Mouse (Mus musculus) hindbrain, embryonic 11.5 days (tissue): ENCODE data around the gene Ptprz1. TPM values are rescaled to one million over a fixed set of nuclear protein-coding genes. Genes with fewer than 3 reads are reported as not detected.
A peak's percentile ranks its signal among the peaks of the same experiment; 100 is the strongest.

Experiments used
- ATAC-seq: fragments of 200-750 bp; cut with Nextera tagmentation; 2 replicates; pipeline ENCODE4 v1.8.0; 2017; ENCODE audit warnings: mild to moderate bottlenecking, moderate TSS enrichment, moderate library complexity; ENCODE audit not compliant: low FRiP score
- DNase-seq: peaks from one replicate; pipeline ENCODE4 v3.0.0-alpha.2; 2015; ENCODE audit warnings: low spot score
- H3K27ac ChIP-seq: fragments of 300-500 bp; sonication (generic); 2 replicates; pipeline ENCODE4 v1.5.1; 2014; ENCODE audit warnings: mild to moderate bottlenecking, low read depth, low read length
- H3K27me3 ChIP-seq: fragments of 300-500 bp; sonication (generic); 2 replicates; pipeline ENCODE4 v1.6.1; 2014; ENCODE audit warnings: mild to moderate bottlenecking, low read length, moderate library complexity, mixed read lengths; ENCODE audit not compliant: control insufficient read depth, insufficient read depth
- H3K36me3 ChIP-seq: fragments of 300-500 bp; sonication (generic); 2 replicates; pipeline ENCODE4 v1.6.1; 2014; ENCODE audit warnings: mild to moderate bottlenecking, low read length, moderate library complexity, mixed read lengths; ENCODE audit not compliant: control insufficient read depth, insufficient read depth
- H3K4me1 ChIP-seq: fragments of 300-500 bp; sonication (generic); replicated peaks from 2 replicates; pipeline ENCODE4 v1.6.1; 2014; ENCODE audit warnings: low read length, mixed read lengths; ENCODE audit not compliant: control insufficient read depth, insufficient read depth
- H3K4me2 ChIP-seq: fragments of 300-500 bp; sonication (generic); replicated peaks from 2 replicates; pipeline ENCODE4 v1.6.1; 2014; ENCODE audit warnings: mild to moderate bottlenecking, low read depth, low read length
- H3K4me3 ChIP-seq: fragments of 300-500 bp; sonication (generic); 2 replicates; pipeline ENCODE4 v1.5.1; 2014; ENCODE audit warnings: low read depth, low read length
- H3K9ac ChIP-seq: fragments of 300-500 bp; sonication (generic); 2 replicates; pipeline ENCODE4 v1.6.1; 2014; ENCODE audit warnings: low read depth, low read length
- H3K9me3 ChIP-seq: fragments of 300-500 bp; sonication (generic); 2 replicates; pipeline ENCODE4 v1.6.1; 2016; ENCODE audit warnings: low read length; ENCODE audit not compliant: control insufficient read depth
- WGBS: fragments of 180-500 bp; shearing (Covaris S2); extraction: QIAGEN DNeasy Blood & Tissue Kit; methylation state at CpG from one replicate; pipeline ENCODE4 v1.1.7; 2014; 5-methylcytosine and 5-hydroxymethylcytosine counted together
- polyA plus RNA-seq: library from polyadenylated mRNA; unstranded; fragments of >200 nt; fragmentation: Nextera tagmentation; extraction: Ambion mirVana; gene quantifications from 2 replicates; pipeline ENCODE4 v1.2.1, GENCODE M21; 2014

Gene Ptprz1
- polyA plus RNA-seq: 25.1 and 27.3 TPM in 2 replicates

DNA sequence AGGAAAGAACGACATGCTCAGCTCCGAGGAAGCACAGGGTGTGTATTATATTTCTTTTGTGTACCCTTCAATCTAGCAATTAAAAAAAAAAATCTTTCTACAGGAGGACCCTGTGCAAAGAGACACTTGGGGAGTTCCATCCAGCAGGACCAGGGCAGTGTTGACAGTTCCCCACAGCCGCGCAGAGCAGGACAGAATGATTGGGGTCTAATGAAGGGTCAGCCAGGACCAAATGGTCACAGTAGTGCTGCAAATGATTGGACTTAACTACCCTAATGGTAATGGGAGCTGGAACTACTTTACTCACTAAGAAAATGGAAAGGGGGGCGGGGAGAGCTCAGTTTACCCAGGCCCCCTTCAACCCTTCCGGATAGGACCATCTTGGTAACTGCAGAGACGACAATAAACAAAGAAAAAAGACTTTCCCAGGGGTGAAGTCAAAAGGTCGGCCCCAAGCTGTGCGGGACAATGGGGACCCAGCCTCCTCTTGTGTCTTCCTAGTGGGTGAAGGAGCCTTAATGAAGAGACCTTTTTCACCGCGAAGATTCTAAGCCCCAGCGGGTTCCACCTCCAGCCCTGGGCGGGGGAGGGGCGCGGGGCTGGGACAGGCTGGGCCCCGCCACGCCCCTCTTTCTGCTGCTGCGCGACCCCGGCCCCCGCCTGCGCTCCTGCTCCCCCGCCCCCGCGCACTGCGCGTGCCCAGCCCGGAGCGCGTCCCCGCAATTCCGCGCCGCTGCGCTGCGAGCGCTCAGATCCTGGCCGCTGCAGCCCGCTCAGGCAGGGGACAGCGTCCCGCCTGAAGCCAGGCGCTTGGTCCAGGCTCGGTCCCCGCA, at the start of gene Ptprz1:
Gene Ptprz1, plus strand, starts transcription at position 722 of the 833 bp plus-strand sequence.
- H3K36me3 ChIP-seq: no peaks in the 10 kb centered on the region
- DNase-seq (peak; percentile 92), ATAC-seq (peak; percentile 95)
- H3K27ac ChIP-seq: no peak within 1 kb of the TSS
- H3K9me3 ChIP-seq: no peaks in the 10 kb centered on the region
- H3K27me3 ChIP-seq: no peaks in the 10 kb centered on the region
- H3K9ac ChIP-seq: peak within 1 kb of the TSS; percentile 66
- peak within 1 kb of the TSS; percentile 57 for H3K4me3 ChIP-seq
- 0% methylated on average over 28 of the region's 44 CpGs for WGBS
- no peaks in the 10 kb centered on the region for H3K4me1 ChIP-seq
- peak within 1 kb of the TSS; percentile 81 for H3K4me2 ChIP-seq

DNA sequence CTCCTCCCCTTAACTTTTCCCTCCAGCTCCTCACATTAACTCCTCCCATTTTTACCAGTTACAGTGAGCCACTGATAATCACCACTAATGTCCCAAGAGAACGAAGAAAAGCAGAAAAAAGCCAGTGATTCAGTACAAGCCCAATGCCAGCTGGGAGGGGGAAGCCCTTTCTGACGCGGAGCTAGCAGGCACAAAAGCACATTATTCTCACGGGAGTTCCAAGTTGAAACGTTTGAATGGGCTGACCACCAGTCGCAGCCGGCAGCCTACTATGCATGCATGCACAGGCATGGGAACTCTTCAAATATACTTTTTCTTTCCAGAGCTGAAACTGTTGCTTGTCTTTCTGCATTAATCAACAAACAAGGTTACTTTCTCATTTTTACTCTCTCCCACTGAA, 41.7 kb upstream of the Ptprz1 start:
- no peak overlapping the region for H3K4me2 ChIP-seq
- H3K27ac ChIP-seq: peak overlapping the region; percentile 54
- H3K27me3 ChIP-seq: no peaks in the 10 kb centered on the region
- no peaks in the 10 kb centered on the region for H3K36me3 ChIP-seq
- no peak overlapping the region for H3K9ac ChIP-seq
- ATAC-seq: peak; percentile 86
- WGBS: 18% methylated on average over 7 of the region's 7 CpGs
- no peaks in the 10 kb centered on the region for H3K9me3 ChIP-seq
- 0 out of 2 replicates have a peak, but pooled peaks cover 2% of the 10 kb centered on the region for H3K4me1 ChIP-seq
- no peak overlapping the region for H3K4me3 ChIP-seq
- DNase-seq: peak; percentile 65

DNA sequence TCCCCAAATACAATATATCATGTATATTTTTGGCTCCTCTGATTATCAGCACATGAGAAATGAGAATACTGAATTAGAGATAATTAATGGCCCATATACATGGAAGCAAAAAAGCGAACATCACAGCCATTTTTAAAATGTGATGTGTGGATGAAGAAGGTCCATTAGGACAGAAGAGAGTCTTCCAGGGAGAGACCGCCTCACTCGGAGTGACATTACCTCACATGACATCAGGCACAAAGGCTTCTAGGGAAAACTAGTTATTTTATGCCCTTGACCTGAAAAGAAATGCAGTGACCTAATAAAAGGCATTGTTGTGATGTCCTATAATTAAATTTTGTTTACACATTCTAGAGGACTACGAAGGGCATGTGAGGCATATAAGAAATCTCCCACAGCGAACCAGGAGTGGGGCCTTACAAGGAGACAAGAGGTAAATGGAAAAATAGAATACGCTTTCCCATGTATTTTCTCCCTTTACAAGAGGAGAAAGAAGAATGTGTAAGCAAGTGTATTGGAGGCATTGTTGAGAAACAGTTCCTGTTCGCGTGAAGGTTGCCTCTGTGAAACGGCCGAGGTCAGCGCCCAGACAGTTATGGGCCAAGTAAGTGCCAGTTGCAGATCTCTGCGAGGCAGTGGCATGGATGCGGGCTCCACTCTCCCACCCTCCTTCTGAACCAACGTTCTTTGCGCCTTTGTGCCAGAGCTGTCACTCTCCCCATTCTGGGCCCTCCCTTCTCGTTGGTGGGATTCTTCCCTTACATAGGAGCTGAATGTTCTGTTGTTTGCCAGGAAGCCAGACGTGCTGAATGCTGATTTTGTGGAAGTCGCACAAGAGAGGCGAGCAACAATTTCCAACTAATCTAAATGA, 41.0 kb upstream of the Ptprz1 start:
- no peaks in the 10 kb centered on the region for H3K36me3 ChIP-seq
- H3K4me3 ChIP-seq: no peak overlapping the region
- 0 out of 2 replicates have a peak, but pooled peaks cover 2% of the 10 kb centered on the region for H3K4me1 ChIP-seq
- H3K4me2 ChIP-seq: no peak overlapping the region
- H3K27me3 ChIP-seq: no peaks in the 10 kb centered on the region
- DNase-seq (peak; percentile 66), ATAC-seq (peak; percentile 88)
- H3K27ac ChIP-seq: peak overlapping the region; percentile 54
- H3K9me3 ChIP-seq: no peaks in the 10 kb centered on the region
- 44% methylated on average over 19 of the region's 19 CpGs for WGBS
- no peak overlapping the region for H3K9ac ChIP-seq

DNA sequence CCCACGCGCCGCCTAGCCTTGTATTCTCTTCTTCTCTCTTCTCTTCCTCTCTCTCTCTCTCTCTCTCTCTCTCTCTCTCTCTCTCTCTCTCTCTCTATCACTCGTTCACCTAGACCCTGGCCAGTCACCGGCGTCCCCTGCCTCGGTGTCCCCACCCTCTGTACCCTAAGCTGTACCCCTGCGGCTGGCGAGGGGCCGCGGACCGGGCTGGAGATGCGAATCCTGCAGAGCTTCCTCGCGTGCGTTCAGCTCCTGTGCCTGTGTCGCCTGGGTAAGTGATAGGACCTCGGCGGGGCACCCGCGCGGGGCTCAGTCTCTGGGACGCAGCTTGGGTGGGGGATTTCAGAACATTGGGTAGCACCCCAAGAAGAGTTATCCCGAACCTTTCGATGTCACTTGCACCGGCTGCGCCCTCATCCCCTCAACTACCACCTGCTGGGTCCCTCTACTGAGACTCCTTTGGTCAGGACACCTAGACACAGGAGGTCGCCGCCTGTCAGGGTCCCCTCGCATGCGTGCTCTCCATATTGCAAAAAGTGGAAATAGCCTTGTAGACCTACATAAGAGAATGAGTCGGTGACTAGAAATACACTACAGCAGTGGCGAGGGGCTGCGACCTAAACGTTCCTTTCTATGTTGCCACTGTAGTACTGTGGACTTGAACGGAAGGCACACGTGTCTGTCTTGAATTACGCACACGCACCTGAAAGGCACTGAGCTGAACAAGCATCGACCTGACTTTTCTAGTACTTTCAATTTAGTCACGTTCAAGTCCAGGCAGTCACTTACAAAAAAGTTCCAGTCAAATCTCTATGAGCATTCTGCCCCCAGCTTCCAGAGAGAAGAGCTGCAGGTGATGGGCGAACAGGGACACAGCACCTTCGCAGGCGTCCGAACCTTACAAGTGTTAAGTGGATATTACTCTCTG, 576 bp downstream of the Ptprz1 start:
- Histone ChIP-seq H3K4me3 (peak overlapping the region; percentile 57), H3K4me1 (no peaks in the 10 kb centered on the region), H3K9me3 (no peaks in the 10 kb centered on the region), H3K27ac (no peak overlapping the region), H3K9ac (peak overlapping the region; percentile 66), H3K36me3 (no peaks in the 10 kb centered on the region), H3K4me2 (peak overlapping the region; percentile 81), H3K27me3 (no peaks in the 10 kb centered on the region)
- ATAC-seq (peak; percentile 77), DNase-seq (peak; percentile 63)
- 2% methylated on average over 45 of the region's 45 CpGs for WGBS

DNA sequence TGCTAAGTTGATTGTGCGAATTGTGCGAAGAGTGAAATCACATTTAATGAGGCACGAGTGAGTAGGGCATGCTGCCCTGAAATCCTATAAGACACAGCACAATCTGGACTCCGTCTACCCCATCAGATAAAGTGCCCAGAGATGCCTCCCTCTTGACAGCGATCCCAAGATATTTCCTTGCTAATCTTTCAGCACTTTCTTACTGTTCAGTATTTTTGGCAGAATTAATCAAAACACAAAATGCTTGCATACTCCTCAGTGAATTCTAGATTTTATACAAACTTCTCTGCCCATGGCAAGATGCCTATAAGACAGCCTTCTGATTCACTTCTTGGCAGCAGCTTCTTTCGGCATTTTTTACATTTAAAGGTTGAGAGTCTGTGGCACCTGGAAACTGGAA, 12.7 kb downstream of the Ptprz1 start:
- Histone ChIP-seq H3K4me3 (no peak overlapping the region), H3K27ac (no peak overlapping the region), H3K27me3 (no peaks in the 10 kb centered on the region), H3K36me3 (no peaks in the 10 kb centered on the region), H3K9ac (no peak overlapping the region), H3K9me3 (no peaks in the 10 kb centered on the region), H3K4me1 (no peaks in the 10 kb centered on the region), H3K4me2 (no peak overlapping the region)
- DNase-seq: no peak
- no peak for ATAC-seq
- WGBS: 96% methylated on average over 6 of the region's 6 CpGs

DNA sequence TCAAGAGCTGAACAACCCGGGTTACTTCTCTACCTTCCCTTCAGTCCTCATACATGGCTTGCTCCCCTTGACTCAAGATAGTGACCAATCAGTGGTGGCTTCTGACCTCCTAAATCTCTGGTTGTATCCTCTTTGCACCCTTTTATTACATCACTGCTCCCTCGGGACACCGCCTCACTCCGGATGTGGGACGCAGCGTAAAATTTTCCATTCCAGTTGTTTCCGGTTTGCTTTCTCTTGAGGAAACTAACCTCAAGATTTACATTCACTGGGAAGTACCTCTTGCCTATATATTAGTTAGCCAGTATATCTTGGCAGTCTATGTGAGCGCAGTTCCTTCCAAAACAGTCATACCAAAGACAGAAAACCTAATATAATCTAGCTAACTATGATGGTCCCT, 14.0 kb downstream of the Ptprz1 start:
- Histone ChIP-seq H3K4me1 (no peaks in the 10 kb centered on the region), H3K27ac (no peak overlapping the region), H3K9me3 (no peaks in the 10 kb centered on the region), H3K36me3 (no peaks in the 10 kb centered on the region), H3K4me3 (no peak overlapping the region), H3K9ac (no peak overlapping the region), H3K27me3 (no peaks in the 10 kb centered on the region), H3K4me2 (no peak overlapping the region)
- DNase-seq: no peak
- WGBS: 97% methylated on average over 8 of the region's 8 CpGs
- no peak for ATAC-seq

DNA sequence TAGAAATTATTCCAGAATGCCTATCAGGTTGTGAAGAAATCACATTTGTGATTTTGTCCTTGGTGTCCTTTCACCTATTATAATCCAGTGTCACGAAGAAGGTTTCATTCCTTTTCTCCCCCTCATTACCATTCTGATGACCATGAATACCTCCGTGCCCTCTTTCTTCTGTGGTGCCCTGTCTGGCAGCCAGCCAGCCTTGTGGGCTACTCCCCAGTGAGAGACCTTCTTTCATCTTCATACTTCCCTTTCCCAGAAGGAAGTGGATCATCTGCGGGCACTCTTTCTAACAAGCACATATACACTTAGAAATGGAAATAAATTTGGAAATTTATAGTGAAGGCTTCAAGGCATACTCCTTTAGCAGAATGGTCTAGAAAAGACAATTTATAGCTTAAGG, 26.7 kb downstream of the Ptprz1 start:
- H3K4me1 ChIP-seq: no peaks in the 10 kb centered on the region
- WGBS: 48% methylated on average over 3 of the region's 3 CpGs
- H3K4me3 ChIP-seq: no peak overlapping the region
- H3K27ac ChIP-seq: no peak overlapping the region
- no peak overlapping the region for H3K9ac ChIP-seq
- H3K27me3 ChIP-seq: no peaks in the 10 kb centered on the region
- H3K9me3 ChIP-seq: no peaks in the 10 kb centered on the region
- ATAC-seq: no peak
- H3K36me3 ChIP-seq: no peaks in the 10 kb centered on the region
- no peak overlapping the region for H3K4me2 ChIP-seq
- no peak for DNase-seq
